Mouse (Mus musculus): Measurements from ENCODE around the gene Amdhd1. TPM values are rescaled to one million over a fixed set of nuclear protein-coding genes. Genes with fewer than 3 reads are reported as not detected.
A peak's percentile ranks its signal among the peaks of the same experiment; 100 is the strongest.

Gene Amdhd1
- polyA plus RNA-seq, 2 experiments, result 5.7 to 9.7 TPM

DNA sequence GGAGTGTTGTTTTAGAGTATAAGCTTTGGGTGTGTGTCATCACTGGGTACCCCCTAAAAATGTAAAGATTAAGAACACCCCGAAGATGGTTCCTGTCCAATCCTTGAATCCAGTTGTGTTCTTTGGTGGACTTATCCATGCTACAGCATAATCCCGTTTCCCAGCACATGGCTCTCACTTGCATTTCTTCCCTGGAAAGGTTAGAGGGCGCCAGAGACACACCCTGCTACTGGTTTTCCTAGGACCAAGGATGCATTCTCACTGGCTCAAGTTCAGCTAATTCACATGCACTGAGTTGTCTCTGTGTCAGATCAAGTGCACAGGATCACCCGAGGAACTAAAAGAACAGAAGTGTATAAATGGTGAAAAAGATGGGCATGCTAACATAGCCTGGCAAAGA is 53.2 kb downstream of the Amdhd1 start:
- Histone ChIP-seq H3K36me3 (replicated peaks; ENCODE audit: control insufficient read depth, insufficient read depth, low read depth) (peaks cover 5% of the 10 kb centered on the region), H3K9me3 (ENCODE audit: control insufficient read depth, low read length) (no peaks in the 10 kb centered on the region), H3K4me3 (ENCODE audit: insufficient read depth in 1 of 2, low read depth in 2 of 2, low read length in 2 of 2) (no peak overlapping the region), H3K27me3 (ENCODE audit: control insufficient read depth, insufficient read depth, low read length) (no peaks in the 10 kb centered on the region), H3K27ac (no peak overlapping the region), H3K4me1 (replicated peaks; ENCODE audit: control insufficient read depth in 2 of 2, insufficient read depth in 2 of 2, low read length in 1 of 2) (peaks cover 0 to 9% of the 10 kb centered on the region in 2 experiments; a peak in 2 of 4 replicates), H3K4me2 (ENCODE audit: low read depth) (no peak overlapping the region), H3K9ac (replicated peaks) (no peak overlapping the region)
- TF ChIP-seq CTCF (IDR thresholded peaks at IDR 0.05; ENCODE audit: low read depth) (peak; percentile 67), EP300 (IDR thresholded peaks at IDR 0.05; ENCODE audit: low read depth) (no peak)
- WGBS (ENCODE audit: insufficient replicate concordance), result 22% methylated on average over 4 of the region's 4 CpGs
- ATAC-seq (ENCODE audit: insufficient read depth), result no peak
- DNase-seq (ENCODE audit: low read depth in 3 of 3, low spot score in 3 of 3), result peak in 1 of 3 experiments; percentile 22

DNA sequence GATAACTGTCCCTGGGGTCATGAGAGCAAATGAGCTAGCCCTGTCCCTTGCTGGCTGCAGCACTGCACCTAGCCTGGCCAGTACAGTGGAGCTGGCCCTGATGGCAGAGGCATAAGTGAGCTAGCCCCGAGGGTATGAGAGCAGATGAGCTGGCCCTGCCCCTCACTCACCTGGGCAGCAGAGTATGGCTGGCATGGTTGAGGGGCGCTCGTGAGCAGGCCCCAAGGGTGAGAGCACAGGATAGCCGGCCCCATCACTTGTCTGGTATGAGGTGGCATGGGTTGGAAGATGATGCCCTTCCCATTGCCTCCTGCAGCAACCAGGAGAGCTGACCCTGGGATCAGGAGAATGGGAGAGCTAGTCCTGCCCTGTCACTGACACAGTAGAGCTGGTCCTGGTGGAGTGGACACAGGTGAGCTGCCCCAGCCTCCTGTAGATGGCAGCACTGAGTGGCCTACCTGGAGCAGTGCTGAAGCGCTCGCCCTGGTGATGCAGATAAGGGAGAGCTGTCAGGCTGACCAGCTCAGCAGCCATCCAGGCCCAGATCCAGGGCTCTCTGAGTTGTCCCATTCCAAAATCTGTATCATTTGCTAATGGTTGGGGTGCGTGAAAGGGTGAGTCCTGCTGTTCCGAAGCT is 54.7 kb downstream of the Amdhd1 start:
- ATAC-seq (ENCODE audit: insufficient read depth) (peak; percentile 58), DNase-seq (ENCODE audit: low read depth in 3 of 3, low spot score in 3 of 3) (peak in 2 of 3 experiments; percentile 10 to 22)
- Histone ChIP-seq H3K4me2 (ENCODE audit: low read depth) (no peak overlapping the region), H3K36me3 (replicated peaks; ENCODE audit: control insufficient read depth, insufficient read depth, low read depth) (peaks cover 5% of the 10 kb centered on the region), H3K9ac (replicated peaks) (no peak overlapping the region), H3K27me3 (ENCODE audit: control insufficient read depth, insufficient read depth, low read length) (no peaks in the 10 kb centered on the region), H3K4me3 (ENCODE audit: insufficient read depth in 1 of 2, low read depth in 2 of 2, low read length in 2 of 2) (no peak overlapping the region), H3K9me3 (ENCODE audit: control insufficient read depth, low read length) (no peaks in the 10 kb centered on the region), H3K27ac (no peak overlapping the region), H3K4me1 (replicated peaks; ENCODE audit: control insufficient read depth in 2 of 2, insufficient read depth in 2 of 2, low read length in 1 of 2) (peaks cover 0 to 9% of the 10 kb centered on the region in 2 experiments; a peak in 2 of 4 replicates)
- 64% methylated on average over 8 of the region's 8 CpGs for WGBS (ENCODE audit: insufficient replicate concordance)
- no peak for TF ChIP-seq EP300 (IDR thresholded peaks at IDR 0.05; ENCODE audit: low read depth)
- peak; percentile 87 for TF ChIP-seq CTCF (IDR thresholded peaks at IDR 0.05; ENCODE audit: low read depth)

DNA sequence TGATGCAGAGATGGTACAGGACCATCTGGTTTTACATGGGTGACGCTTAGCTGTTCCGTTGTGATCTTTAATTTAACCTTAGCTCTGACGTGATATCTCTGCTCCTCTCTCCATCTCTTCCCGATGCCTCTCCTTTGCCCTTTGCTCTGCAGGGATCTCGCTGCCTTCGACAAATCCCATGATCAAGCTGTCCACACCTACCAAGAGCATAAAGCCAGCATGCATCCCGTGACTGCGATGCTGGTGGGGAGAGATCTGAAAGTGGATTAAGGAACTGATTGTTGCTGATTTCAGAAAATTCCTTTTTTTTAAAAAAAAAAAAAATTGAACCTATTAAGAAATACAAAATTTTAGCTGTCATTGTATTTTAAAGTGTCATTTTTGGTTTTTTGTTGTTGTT is 55.3 kb downstream of the Amdhd1 start:
- 85% methylated on average over 8 of the region's 8 CpGs for WGBS (ENCODE audit: insufficient replicate concordance)
- DNase-seq (ENCODE audit: low read depth in 3 of 3, low spot score in 3 of 3) (no peak), ATAC-seq (ENCODE audit: insufficient read depth) (no peak)
- Histone ChIP-seq H3K9ac (replicated peaks) (no peak overlapping the region), H3K27ac (no peak overlapping the region), H3K27me3 (ENCODE audit: control insufficient read depth, insufficient read depth, low read length) (no peaks in the 10 kb centered on the region), H3K4me1 (replicated peaks; ENCODE audit: control insufficient read depth in 2 of 2, insufficient read depth in 2 of 2, low read length in 1 of 2) (peaks cover 0 to 9% of the 10 kb centered on the region in 2 experiments; a peak in 2 of 4 replicates), H3K36me3 (replicated peaks; ENCODE audit: control insufficient read depth, insufficient read depth, low read depth) (peaks cover 5% of the 10 kb centered on the region), H3K4me3 (ENCODE audit: insufficient read depth in 1 of 2, low read depth in 2 of 2, low read length in 2 of 2) (no peak overlapping the region), H3K4me2 (ENCODE audit: low read depth) (no peak overlapping the region), H3K9me3 (ENCODE audit: control insufficient read depth, low read length) (no peaks in the 10 kb centered on the region)
- TF ChIP-seq CTCF (IDR thresholded peaks at IDR 0.05; ENCODE audit: low read depth), result no peak
- no peak for TF ChIP-seq EP300 (IDR thresholded peaks at IDR 0.05; ENCODE audit: low read depth)

Other genes with a start within 250 kb of the Amdhd1 start
- 3.1 and 4.6 TPM in 2 replicates for gene Elk3, start 228.9 kb downstream of the Amdhd1 start, polyA plus RNA-seq (2012; rRNA removed)
- 3.7 and 4.0 TPM in 2 replicates for gene Elk3, start 228.9 kb downstream of the Amdhd1 start, polyA plus RNA-seq (2014; fragmentation: Nextera tagmentation; extraction: Ambion mirVana)
- gene Lta4h, start 86.6 kb downstream of the Amdhd1 start, polyA plus RNA-seq (2012; rRNA removed), result 24.9 and 41.0 TPM in 2 replicates
- 63.4 and 65.8 TPM in 2 replicates for gene Lta4h, start 86.6 kb downstream of the Amdhd1 start, polyA plus RNA-seq (2014; fragmentation: Nextera tagmentation; extraction: Ambion mirVana)
- 1.5 and 2.1 TPM in 2 replicates for gene Hal, start 51.3 kb downstream of the Amdhd1 start, polyA plus RNA-seq (2012; rRNA removed)
- 4.7 and 5.6 TPM in 2 replicates for gene Hal, start 51.3 kb downstream of the Amdhd1 start, polyA plus RNA-seq (2014; fragmentation: Nextera tagmentation; extraction: Ambion mirVana)
- 0.02 TPM in 1 of 2 replicates, not detected in the other for gene Ccdc38, start 599 bp upstream of the Amdhd1 start, polyA plus RNA-seq (2012; rRNA removed)
- gene Ccdc38, start 599 bp upstream of the Amdhd1 start, polyA plus RNA-seq (2014; fragmentation: Nextera tagmentation; extraction: Ambion mirVana), result 0.09 and 0.15 TPM in 2 replicates
- 52.9 and 104 TPM in 2 replicates for gene Snrpf, start 49.7 kb upstream of the Amdhd1 start, polyA plus RNA-seq (2012; rRNA removed)
- 85.5 and 88.1 TPM in 2 replicates for gene Snrpf, start 49.7 kb upstream of the Amdhd1 start, polyA plus RNA-seq (2014; fragmentation: Nextera tagmentation; extraction: Ambion mirVana)
- 0.44 and 0.52 TPM in 2 replicates for gene Ntn4, start 100.6 kb upstream of the Amdhd1 start, polyA plus RNA-seq (2012; rRNA removed)
- 0.05 and 0.11 TPM in 2 replicates for gene Ntn4, start 100.6 kb upstream of the Amdhd1 start, polyA plus RNA-seq (2014; fragmentation: Nextera tagmentation; extraction: Ambion mirVana)

Data from liver, embryonic 14.5 days (tissue).